Mouse (Mus musculus) T-cell, adult 2 months (primary cell): ENCODE data around the gene Cacnb1.

Experiments
- DNase-seq: peaks from one replicate; pipeline ENCODE4 v3.0.0; 2022; ENCODE audit warnings: low spot score

Gene Cacnb1

DNA sequence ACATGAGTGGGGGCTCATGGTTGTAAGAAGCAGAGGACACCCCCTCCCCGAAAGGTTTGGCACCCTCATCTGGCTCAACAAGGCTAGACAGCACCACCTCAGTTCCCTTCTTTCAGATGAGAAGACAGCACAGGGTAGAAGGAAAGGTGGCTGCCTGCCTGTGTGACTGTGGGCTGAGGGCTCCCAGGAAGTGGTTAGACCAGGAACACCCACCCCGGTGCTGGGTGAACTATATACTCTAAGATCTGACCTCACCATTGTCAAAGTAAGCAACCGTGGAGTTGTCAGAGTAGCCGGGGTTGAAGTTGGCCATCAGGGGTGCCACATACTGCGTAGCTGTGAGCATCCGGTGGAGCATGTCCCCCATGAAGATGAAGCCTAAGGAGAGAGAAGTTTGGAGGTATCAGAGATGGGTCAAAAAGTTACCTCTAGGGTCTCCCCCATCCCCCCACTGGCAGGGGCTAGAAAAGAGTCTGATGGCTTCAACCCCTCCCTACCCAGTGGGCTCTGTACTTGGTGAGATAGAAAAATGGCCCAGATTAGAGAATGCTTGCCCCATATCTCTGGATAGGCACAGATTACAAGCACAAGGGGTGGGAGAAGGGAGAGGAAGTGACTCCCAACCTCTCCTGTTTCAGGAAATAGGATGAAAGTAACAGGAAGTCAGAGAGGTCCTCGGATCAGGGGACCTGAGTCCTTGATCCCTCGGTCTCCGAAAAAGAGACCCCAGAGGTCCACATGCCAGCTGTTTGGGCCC, 67.5 kb downstream of the Cacnb1 start:
- peak; percentile 75 for DNase-seq

DNA sequence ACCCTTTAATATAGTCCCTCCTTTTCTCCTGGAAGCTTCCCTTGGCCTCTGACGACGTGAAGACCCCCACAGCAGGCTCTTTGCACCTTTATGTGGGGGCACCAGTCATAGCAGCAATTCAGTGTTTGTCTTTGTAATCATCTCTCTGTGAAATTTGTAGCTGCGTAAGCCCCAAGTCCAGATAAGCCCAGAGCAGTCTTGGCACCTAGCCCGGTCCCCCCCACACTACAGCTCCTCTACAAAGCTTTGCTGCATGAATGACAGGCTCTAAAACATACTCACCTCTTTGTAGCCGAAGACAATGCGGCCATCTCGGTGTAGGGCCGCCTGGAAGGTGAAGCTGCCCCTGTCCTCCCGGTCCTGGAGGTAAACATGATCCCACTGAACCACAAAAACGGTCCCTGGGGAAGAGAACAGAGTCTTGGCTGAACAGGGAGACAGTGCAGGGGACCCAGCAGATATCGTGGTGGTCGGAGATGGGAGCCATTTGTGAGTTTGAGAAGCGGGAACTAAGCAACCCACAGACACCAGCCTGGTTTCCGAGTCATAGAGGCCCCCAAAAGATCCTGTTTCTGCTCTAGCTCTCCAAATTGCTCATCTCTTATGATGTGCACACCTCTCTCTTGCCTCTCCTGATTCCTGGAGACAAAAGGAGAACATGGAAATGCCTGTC, 68.2 kb downstream of the Cacnb1 start:
- no peak for DNase-seq

DNA sequence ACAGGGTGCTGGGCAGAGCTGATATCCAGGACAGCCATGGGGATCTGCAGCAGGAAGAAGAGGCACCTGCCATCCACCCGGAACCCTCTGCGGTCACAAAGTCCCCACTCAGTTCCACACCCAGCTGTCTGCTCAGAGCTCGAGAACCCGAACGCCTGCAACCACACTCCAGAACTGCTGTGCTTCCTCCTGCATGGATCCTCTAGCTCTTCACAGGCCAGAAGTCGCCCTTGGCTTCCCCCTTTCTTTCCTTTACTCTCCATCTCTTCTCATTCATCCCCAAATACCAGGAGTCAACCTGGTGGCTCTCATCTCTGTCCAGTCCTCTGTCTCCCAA, 68.9 kb downstream of the Cacnb1 start:
- DNase-seq = no peak

DNA sequence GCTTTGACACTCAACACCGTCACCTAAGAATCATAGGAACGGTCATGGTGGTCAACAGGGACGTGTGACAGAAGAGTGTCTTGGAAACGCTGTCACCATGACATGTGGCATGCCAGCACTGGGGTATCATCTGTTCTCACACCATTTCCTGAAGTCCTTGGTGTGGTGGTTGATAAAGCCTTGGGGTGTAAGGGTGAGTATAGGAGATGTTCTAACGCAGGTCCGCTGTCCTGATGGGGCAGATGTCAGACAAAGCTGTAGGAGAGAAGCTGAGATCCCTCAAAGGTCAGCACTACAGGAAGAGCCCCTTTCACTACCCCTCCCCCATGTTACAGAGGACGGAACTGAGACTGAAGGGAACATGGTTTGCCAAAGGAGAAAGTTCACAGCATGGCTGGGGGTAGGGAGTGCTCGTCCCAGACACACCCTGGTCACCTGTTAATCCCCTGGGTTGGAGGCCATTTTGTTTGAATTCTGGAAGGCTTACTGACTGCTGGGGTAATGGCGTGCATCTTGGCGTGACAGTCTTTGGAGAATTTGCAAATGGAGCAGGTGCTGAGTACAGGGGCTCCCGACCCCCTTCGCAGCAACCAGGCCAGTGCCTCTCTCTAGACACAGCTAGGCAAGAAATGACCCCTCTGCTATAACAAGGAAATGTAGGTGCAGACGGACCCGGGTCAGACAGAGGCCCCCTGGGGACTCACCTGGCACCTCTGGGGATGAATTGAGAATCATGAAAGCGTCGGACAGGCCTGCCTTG, 69.5 kb downstream of the Cacnb1 start:
- DNase-seq = no peak

DNA sequence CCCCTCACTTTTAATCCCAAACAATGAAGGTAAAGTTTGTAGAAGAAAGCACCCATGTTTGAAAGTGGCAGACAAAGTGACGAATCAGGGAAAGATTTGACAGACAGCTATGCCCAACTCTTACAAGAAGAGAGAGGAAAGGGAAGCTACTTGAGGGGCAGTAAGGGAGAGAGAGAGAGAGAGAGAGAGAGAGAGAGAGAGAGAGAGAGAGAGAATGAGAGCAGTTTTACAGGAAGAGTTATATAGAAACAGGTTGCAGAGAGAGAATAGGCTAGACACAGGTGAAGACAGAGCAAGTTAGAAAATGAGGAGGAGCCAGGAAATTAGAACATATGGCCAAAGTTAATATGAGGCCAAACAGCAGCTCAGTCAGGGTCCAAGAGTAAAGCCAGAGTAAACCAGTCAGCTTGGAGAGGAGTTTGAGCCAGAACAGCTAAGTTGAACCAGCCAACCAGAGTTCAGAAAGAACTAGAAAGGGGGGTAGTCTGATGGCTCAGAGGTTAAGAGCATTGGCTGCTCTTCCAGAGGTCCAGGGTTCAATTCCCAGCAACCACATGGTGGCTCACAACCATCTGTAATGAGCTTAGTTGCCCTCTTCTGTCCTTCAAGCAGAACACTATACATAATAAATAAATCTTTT, 70.3 kb downstream of the Cacnb1 start:
- DNase-seq = no peak
